Mouse (Mus musculus) ES-Bruce4 (cell line): ENCODE measurements around the gene Mcm3.

ENCODE experiments used
- CTCF ChIP-seq: IDR thresholded peaks from one replicate; pipeline ENCODE4 v1.8.1; 2011; ENCODE audit warnings: low read depth, low read length
- EP300 ChIP-seq: IDR thresholded peaks from 2 replicates; pipeline ENCODE4 v1.6.1; 2011; ENCODE audit warnings: low read depth, low read length; ENCODE audit not compliant: insufficient read depth
- POLR2A ChIP-seq: IDR thresholded peaks from one replicate; pipeline ENCODE4 v1.8.1; 2011; ENCODE audit warnings: low read length; ENCODE audit not compliant: insufficient read depth

GRCm38 (mm10) chr1:20788419-20788818 is 31.7 kb downstream of the Mcm3 start:
- TF ChIP-seq EP300, result no peak
- TF ChIP-seq CTCF, result no peak
- TF ChIP-seq POLR2A, result no peak
